Mouse (Mus musculus): ENCODE measurements around the gene Tcta.
A peak's percentile ranks its signal among the peaks of the same experiment; 100 is the strongest.
"Not testable (repeated sequence)": the region's sequence is repeated elsewhere in the genome, so short reads cannot be mapped to it uniquely, and the experiment has no call there.

Tcta gene

GRCm38 (mm10) chr9:108271941-108272340 lies 34.0 kb downstream of the Tcta start:
- DNase-seq (ENCODE audit: low spot score): no peak

- not testable (repeated sequence) for DNase-seq (ENCODE audit: low spot score)
Observed at GRCm38 (mm10) chr9:108268701-108269100, 37.3 kb downstream of the Tcta start.

- DNase-seq (ENCODE audit: low spot score): no peak
Observed at GRCm38 (mm10) chr9:108267691-108268090, 38.3 kb downstream of the Tcta start.

- DNase-seq (ENCODE audit: low spot score): no peak
Observed at GRCm38 (mm10) chr9:108266261-108266935, 39.6 kb downstream of the Tcta start.

GRCm38 (mm10) chr9:108264191-108264921 lies 41.6 kb downstream of the Tcta start:
- DNase-seq (ENCODE audit: low spot score): peak; percentile 44

- DNase-seq (ENCODE audit: low spot score): peak; percentile 97
Observed at GRCm38 (mm10) chr9:108263690-108264190, 42.2 kb downstream of the Tcta start, which contains the start of gene Dag1. Gene Dag1 (minus strand): TSS chr9:108263958.

GRCm38 (mm10) chr9:108263131-108263681 lies 42.8 kb downstream of the Tcta start:
- DNase-seq (ENCODE audit: low spot score): no peak

GRCm38 (mm10) chr9:108262494-108263049 lies 43.4 kb downstream of the Tcta start:
- DNase-seq (ENCODE audit: low spot score): no peak

- DNase-seq (ENCODE audit: low spot score): no peak
Observed at GRCm38 (mm10) chr9:108261865-108262264, 44.1 kb downstream of the Tcta start.

GRCm38 (mm10) chr9:108260526-108260925 lies 45.4 kb downstream of the Tcta start:
- DNase-seq (ENCODE audit: low spot score): no peak

Data from embryo, embryonic 10 days (tissue).